Mouse (Mus musculus): ENCODE measurements at regions not wholly inside any gene's neighbourhood (a gene's known extent, or its start where the extent isn't known, plus 50 kb on each side); places are given as distances from the start of the nearest gene placed in this dataset.

GRCm38 (mm10) chr17:88255744-88256598 is 184.5 kb upstream of the Foxn2 start:
- DNase-seq (ENCODE audit: low spot score in 2 of 2): peak; percentile 37 to 72

DNA sequence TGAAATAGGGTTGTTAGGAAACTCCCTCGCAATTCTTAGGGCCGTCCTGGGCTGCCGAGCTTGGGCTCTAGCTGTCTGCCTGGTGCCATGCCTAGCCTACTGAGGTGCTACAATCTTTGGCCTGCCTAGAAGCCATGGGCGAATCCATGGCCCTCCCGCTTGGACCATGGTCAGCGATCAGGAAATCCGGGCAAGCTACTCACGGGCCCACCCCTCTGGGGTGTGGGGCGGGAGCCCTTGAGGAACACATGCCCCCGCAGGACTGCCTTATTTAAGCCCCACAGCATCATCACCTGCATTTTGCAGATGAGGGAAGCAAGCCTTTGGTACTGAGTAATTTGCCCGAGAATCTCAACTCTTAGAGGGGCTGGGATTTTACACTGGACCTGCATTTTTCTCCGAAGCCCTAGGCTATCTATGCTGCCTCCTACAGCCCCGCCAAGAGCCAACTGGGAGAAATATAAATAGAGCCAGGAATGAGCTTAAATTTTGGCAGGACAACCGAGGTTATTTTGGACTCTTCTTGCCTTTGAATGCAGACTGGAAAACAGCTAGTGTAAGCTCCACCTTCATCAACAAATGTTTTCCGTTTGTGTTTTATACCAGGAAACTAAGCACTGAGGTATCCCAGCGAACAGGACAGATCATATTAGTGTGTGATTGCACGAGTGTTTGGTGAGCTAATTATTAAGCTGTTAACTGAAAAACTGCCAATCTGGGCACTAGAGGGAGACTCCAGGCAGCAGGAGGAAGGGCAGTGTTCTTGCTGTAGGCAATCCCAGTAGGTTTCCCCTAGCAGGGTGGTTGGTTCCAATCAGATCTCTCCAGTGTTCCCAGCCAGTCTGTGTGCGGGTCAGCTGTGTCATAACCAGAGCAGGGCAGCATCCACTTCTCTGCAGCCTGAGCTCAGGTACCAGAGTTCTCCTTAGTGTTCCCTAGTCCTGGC is 183.6 kb upstream of the Foxn2 start:
- DNase-seq (ENCODE audit: low spot score in 2 of 2): peak; percentile 49 to 56

DNA sequence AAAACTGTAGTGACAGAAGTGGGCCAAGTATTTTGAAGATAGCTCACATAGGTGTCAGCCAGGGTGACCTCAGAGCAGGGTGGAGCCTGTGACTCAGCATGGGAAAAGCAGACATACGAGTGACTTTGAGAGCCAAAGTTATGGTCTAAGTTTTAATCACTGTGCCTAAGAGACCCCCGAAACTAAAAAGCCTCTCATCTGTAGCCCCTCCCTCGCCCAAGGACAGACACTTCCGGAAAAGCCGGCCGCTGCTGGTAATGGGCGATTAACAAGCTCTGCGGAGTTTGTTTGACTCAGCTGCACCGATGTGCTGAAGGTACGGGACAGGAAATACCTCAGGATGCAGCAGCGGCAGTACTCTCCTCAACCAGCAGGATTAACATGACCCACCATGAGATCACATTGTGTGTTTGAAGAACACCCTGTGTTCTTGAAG is 182.1 kb upstream of the Foxn2 start:
- no peak for DNase-seq (ENCODE audit: low spot score in 2 of 2)

DNA sequence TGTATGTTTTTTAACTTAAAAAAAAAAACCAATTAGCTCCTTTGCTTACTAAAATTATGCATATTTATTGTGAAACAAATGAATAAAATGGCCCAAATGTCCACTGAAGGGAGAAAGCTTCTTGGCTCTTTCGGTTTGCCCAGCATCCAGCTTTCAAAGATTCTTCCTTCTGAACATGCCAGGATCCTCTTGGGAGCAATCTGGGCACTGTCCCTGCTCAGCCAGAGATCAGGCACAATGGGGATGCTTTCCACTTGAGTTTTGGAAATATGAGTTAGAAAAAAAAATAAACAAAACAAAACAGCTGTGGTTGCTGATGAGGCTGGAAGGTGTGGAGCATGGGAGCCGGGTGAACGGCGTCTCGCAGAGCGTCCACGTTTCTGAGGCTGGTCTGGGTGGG is 180.3 kb upstream of the Foxn2 start:
- no peak for DNase-seq (ENCODE audit: low spot score in 2 of 2)

GRCm38 (mm10) chr17:88260826-88261225 is 179.7 kb upstream of the Foxn2 start:
- no peak for DNase-seq (ENCODE audit: low spot score in 2 of 2)

- DNase-seq (ENCODE audit: low spot score in 2 of 2): no peak
Observed at GRCm38 (mm10) chr17:88261556-88261955, 179.0 kb upstream of the Foxn2 start.

DNA sequence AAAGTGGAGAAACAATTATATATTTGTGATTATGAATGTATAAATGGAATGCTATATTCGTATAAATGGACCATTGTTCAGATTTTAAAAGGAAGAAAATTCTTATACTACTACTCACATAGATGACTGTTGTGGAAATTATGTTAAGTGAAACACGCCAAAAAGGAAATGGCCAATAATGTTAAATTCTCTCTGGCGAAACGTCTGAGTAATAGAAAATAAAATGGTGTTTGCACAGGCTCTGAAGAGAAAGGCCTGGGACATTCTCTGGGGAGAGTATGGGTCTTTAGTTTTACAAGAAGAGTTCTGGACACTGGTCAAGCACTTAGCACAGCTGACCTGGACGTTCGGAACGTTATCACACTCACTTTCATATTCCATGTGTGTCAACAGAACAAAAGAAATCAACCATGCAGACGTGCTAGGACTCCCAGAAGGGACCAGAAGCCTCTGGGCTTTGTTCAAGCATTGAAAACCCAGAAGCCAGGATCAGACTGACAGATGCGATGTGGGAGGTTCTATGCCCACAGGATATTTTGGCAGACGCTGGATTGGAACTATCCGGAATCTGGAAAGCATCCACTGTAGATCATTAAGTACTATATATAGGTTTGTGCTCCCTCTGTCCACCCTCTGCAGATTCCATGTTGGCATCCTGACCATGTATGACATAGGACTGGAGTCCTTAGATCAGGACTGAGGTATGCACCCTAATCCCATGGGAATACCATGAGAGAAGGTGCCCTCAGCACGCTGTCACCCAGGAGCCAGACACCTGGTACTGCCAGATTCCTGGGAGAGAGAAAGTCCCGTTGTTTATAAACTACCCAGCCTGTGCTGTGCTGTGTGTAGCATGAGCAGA is 178.0 kb upstream of the Foxn2 start:
- no peak for DNase-seq (ENCODE audit: low spot score in 2 of 2)

GRCm38 (mm10) chr17:88265291-88265690 is 175.2 kb upstream of the Foxn2 start:
- no peak for DNase-seq (ENCODE audit: low spot score in 2 of 2)

DNA sequence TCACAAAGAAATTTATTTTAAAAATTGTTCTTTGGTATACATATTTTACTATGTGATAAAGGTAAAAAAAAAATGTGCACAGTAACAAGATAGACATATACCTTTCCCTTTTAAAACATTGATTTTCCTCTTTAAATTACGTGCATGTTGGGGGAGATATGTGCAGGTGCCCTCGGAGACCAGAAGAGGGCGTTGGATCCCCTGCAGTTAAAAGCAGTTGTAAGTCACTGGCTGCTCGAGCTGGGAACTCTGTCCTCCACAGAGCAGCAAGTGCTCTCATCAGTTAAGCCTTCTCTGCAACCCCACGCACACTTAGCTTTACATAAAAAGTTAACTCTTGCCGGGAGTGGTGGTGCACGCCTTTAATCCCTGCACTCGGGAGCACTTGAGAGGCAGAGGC is 172.3 kb upstream of the Foxn2 start:
- no peak for DNase-seq (ENCODE audit: low spot score in 2 of 2)

GRCm38 (mm10) chr17:88268802-88269201 is 171.7 kb upstream of the Foxn2 start:
- DNase-seq (ENCODE audit: low spot score in 2 of 2): no peak

DNA sequence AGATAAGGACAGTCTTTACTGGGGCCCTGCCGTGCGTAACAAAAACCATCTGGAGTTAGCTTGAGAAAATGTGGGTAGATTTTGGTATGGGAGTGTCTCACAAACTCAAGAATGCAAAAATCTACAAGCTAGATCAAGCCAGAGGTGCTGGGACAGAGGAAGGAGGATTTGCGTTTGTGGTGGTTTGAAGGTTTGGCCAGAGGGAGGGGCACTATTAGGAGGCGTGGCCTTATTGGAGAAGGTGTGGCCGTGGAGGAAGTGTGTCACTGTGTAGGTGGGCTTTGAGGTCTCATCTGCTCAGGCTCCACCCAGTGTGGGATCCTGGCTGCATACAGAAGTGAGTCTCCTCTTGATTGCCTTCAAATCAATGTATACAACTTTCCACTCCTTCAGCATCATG is 169.6 kb upstream of the Foxn2 start:
- no peak for DNase-seq (ENCODE audit: low spot score in 2 of 2)

DNA sequence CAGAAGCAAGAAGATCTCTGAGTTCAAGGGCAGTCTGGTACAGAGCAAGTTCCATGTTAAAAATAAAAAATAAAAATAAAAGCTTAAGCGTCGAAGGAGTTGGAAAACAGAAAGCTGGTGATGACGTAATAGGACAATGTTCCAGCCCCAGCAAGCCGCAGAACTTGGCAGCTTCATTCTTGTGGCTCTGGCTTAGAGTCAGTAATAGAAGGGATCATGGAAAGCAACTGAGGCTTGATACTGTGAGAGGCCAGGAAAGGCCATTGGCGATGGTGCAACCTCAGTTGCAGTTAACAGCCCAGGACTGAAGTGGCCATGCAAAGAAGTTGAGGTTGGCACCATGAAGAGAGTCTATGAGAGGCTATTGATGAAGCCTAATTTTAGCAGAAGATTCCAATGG is 168.3 kb upstream of the Foxn2 start:
- no peak for DNase-seq (ENCODE audit: low spot score in 2 of 2)

GRCm38 (mm10) chr17:88273520-88273919 is 167.0 kb upstream of the Foxn2 start:
- DNase-seq (ENCODE audit: low spot score in 2 of 2): no peak

DNA sequence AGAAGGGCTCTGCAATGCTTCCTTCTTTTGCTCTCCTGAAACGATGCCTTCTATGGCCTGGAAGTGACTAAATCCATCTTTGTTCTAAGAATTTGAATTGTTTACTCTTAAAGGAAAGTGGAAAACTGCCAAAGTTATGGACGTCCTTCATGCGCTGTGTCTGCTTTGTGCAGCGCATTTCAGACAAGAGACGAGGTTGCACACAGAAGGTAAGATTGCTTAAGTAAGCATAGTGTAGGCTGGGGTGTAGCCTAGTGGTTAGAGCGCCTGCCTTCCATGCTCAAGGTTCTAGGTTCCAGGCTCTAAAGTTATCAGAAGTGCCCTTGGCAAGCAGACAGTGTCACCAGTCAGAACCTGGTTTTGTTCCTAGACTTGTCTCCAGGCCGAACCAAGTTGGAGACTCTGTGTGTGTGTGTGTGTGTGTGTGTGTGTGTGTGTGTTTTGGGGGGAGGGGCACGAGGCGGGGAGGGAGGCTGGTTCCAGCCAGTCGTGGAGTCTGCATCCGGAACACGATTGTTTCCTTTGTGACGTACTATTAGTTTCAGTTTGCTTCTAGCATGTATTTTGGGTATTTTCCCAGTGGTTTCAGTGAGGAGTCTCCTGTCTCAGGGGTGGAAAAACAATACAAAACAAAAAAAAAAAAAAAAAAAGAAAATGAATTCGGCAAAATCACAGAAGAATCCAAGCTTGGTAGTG is 166.4 kb upstream of the Foxn2 start:
- DNase-seq (ENCODE audit: low spot score in 2 of 2): no peak

DNA sequence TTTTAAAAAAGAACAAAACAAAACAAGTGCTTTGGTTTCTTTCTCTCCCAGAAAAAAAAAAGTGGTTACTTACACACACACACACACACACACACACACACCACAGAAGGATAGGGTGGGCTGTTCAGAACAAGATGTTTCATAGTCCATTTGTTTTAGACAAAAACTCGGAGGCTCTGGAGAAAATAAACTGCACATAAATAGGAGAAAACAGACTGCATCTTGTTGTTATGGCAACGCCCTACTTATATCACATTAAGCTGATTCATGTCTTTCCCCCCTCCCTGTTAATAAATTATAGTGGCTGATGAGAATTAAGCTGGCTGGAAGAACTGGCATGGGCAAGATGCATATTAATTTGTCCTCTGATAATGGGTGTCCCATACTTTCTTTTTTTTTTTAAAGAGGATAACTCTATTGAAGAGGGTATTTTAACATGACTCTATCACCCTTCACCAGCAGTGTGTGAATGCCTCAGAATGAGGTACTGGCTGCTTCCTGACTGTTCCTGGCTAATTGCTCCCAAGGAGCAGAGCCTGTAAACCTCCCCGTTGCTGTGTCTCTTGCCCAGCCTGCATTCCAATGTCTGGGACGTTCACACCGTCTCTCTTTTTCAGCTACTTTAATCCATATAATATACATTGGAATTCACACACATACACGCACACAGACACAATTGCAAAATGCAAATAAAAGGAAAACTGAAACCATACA is 165.6 kb upstream of the Foxn2 start:
- peak in 1 of 2 experiments; percentile 38 for DNase-seq (ENCODE audit: low spot score in 2 of 2)

GRCm38 (mm10) chr17:88279656-88280055 is 160.9 kb upstream of the Foxn2 start:
- no peak for DNase-seq (ENCODE audit: low spot score in 2 of 2)

GRCm38 (mm10) chr17:88282711-88283110 is 157.8 kb upstream of the Foxn2 start:
- DNase-seq (ENCODE audit: low spot score in 2 of 2): no peak

DNA sequence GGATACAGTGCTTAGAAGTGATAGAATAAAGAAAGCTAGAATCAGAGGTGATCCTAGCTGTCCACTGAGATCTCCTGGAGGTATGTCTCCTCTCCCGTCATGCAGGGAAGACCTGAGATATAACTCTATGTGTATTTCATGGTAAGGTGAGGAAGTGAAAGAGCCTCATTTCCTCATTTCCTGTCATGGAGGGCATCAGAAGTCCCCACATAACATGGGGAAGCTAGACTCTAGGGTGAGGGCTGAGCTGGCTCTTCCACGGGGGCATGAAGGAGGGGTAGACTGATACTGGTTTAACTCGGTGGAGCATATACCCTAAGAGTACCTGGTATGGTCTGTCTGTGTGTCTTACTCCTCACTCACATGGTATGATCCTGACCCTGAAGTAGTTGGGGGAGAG is 156.0 kb upstream of the Foxn2 start:
- DNase-seq (ENCODE audit: low spot score in 2 of 2): no peak

GRCm38 (mm10) chr17:88287861-88288260 is 152.7 kb upstream of the Foxn2 start:
- no peak for DNase-seq (ENCODE audit: low spot score in 2 of 2)

GRCm38 (mm10) chr17:88297520-88297919 is 143.0 kb upstream of the Foxn2 start:
- DNase-seq (ENCODE audit: low spot score in 2 of 2): no peak
